Mouse (Mus musculus): ENCODE measurements around the gene Ankrd6.

GRCm38 (mm10) chr4:32939964-32940363, 10.7 kb downstream of the Ankrd6 start:
- TF ChIP-seq TAL1 (conservative IDR thresholded peaks at IDR 0.05; ENCODE audit: low read depth, low read length) (no peak), GATA1 (IDR thresholded peaks at IDR 0.05; ENCODE audit: borderline replicate concordance, low read length) (no peak)

Data from G1E (cell line).